Mouse (Mus musculus) gastrocnemius, postnatal 25 days (tissue): Measurements from ENCODE around the gene Auh. TPM values are rescaled to one million over a fixed set of nuclear protein-coding genes. Genes with fewer than 3 reads are reported as not detected.

Experiments
- DNase-seq: peaks from one replicate; pipeline ENCODE4 v3.0.0; 2022
- total RNA-seq, 2 experiments: library from RNA; stranded (reverse); gene quantifications; 1 replicate in 1 of 2; 2 replicates in 1 of 2; pipeline ENCODE4 v1.2.3; 2021

Auh gene
- total RNA-seq, 2 experiments from 2014 or later, result 62.9 to 64.6 TPM

- DNase-seq, result no peak
These were observed 5.0 kb downstream of the Auh start for GRCm38 (mm10) chr13:52924457-52924856.

GRCm38 (mm10) chr13:52921966-52922365 is 7.5 kb downstream of the Auh start:
- DNase-seq, result no peak

GRCm38 (mm10) chr13:52921065-52921825 is 8.2 kb downstream of the Auh start:
- DNase-seq, result no peak

GRCm38 (mm10) chr13:52919790-52920352 is 9.6 kb downstream of the Auh start:
- DNase-seq, result no peak

GRCm38 (mm10) chr13:52918333-52918732 is 11.1 kb downstream of the Auh start:
- DNase-seq, result no peak

- no peak for DNase-seq
These were observed 14.8 kb downstream of the Auh start for GRCm38 (mm10) chr13:52914591-52915110.

- no peak for DNase-seq
These were observed 15.6 kb downstream of the Auh start for GRCm38 (mm10) chr13:52913926-52914325.

- no peak for DNase-seq
These were observed 17.0 kb downstream of the Auh start for GRCm38 (mm10) chr13:52912495-52912894.

GRCm38 (mm10) chr13:52911259-52911658 is 18.2 kb downstream of the Auh start:
- no peak for DNase-seq

GRCm38 (mm10) chr13:52906296-52906695 is 23.2 kb downstream of the Auh start:
- DNase-seq, result no peak

- DNase-seq, result no peak
These were observed 25.3 kb downstream of the Auh start for GRCm38 (mm10) chr13:52904175-52904574.

- DNase-seq, result no peak
These were observed 25.7 kb downstream of the Auh start for GRCm38 (mm10) chr13:52903767-52904166.

GRCm38 (mm10) chr13:52902517-52902916 is 27.0 kb downstream of the Auh start:
- DNase-seq, result no peak

GRCm38 (mm10) chr13:52899664-52900063 is 29.8 kb downstream of the Auh start:
- DNase-seq, result no peak

- DNase-seq, result no peak
These were observed 31.7 kb downstream of the Auh start for GRCm38 (mm10) chr13:52897806-52898205.

- peak; percentile 70 for DNase-seq
These were observed 36.7 kb downstream of the Auh start for GRCm38 (mm10) chr13:52892791-52893190.

GRCm38 (mm10) chr13:52892065-52892503 is 37.4 kb downstream of the Auh start:
- peak; percentile 59 for DNase-seq

GRCm38 (mm10) chr13:52890313-52890712 is 39.2 kb downstream of the Auh start:
- DNase-seq, result no peak

GRCm38 (mm10) chr13:52886779-52887178 is 42.7 kb downstream of the Auh start:
- DNase-seq, result peak; percentile 61

GRCm38 (mm10) chr13:52883960-52884326 is 45.5 kb downstream of the Auh start:
- no peak for DNase-seq

- no peak for DNase-seq
These were observed 46.2 kb downstream of the Auh start for GRCm38 (mm10) chr13:52883084-52883959.

- DNase-seq, result peak; percentile 38
These were observed 49.1 kb downstream of the Auh start for GRCm38 (mm10) chr13:52880386-52880785.

- peak; percentile 72 for DNase-seq
These were observed 49.6 kb downstream of the Auh start for GRCm38 (mm10) chr13:52879918-52880317.
